Mouse (Mus musculus): Measurements from ENCODE around the gene Nod2. TPM values are rescaled to one million over a fixed set of nuclear protein-coding genes. Genes with fewer than 3 reads are reported as not detected.

Nod2 gene
- 0.23 and 0.25 TPM in 2 replicates for polyA plus RNA-seq (2015; fragmentation: Nextera tagmentation; extraction: Ambion mirVana)

GRCm38 (mm10) chr8:88646837-88647778 lies at the start of gene Nod2:
Gene Nod2, plus strand, starts transcription at chr8:88647315.

GRCm38 (mm10) chr8:88635474-88636397 lies 11.4 kb upstream of the Nod2 start, which contains the start of gene Snx20:
Gene Snx20, minus strand, starts transcription at chr8:88636128.

GRCm38 (mm10) chr8:88696721-88697641 lies 49.9 kb downstream of the Nod2 start, which contains the start of gene Cyld:
Gene Cyld, plus strand, starts transcription at chr8:88697028.

Other genes with a start within 250 kb of the Nod2 start
- 11.2 and 12.5 TPM in 2 replicates for gene Nkd1, start 126.0 kb upstream of the Nod2 start, polyA plus RNA-seq (2015; fragmentation: Nextera tagmentation; extraction: Ambion mirVana)
- gene Snx20, start 11.2 kb upstream of the Nod2 start, polyA plus RNA-seq (2015; fragmentation: Nextera tagmentation; extraction: Ambion mirVana) = 11.0 and 15.7 TPM in 2 replicates
- 9.0 and 11.5 TPM in 2 replicates for gene Cyld, start 49.7 kb downstream of the Nod2 start, polyA plus RNA-seq (2015; fragmentation: Nextera tagmentation; extraction: Ambion mirVana)

Data from spleen, postnatal 0 days (tissue).